Mouse (Mus musculus) NIH3T3 (cell line): ENCODE measurements at regions not wholly inside any gene's neighbourhood (a gene's known extent, or its start where the extent isn't known, plus 50 kb on each side); places are given as distances from the start of the nearest gene placed in this dataset.

ENCODE experiments used
- DNase-seq: peaks from one replicate; pipeline ENCODE4 v3.0.0-alpha.2; 2012; ENCODE audit warnings: low read depth

GRCm38 (mm10) chr6:24263796-24264195 is 95.9 kb upstream of the Slc13a1 start:
- no peak for DNase-seq

- no peak for DNase-seq
Observed at GRCm38 (mm10) chr6:24262578-24262977, 94.7 kb upstream of the Slc13a1 start.

GRCm38 (mm10) chr6:24245591-24245990 is 77.7 kb upstream of the Slc13a1 start:
- DNase-seq, result no peak

- DNase-seq, result no peak
Observed at GRCm38 (mm10) chr6:24238541-24238940, 70.6 kb upstream of the Slc13a1 start.

GRCm38 (mm10) chr6:24238054-24238453 is 70.2 kb upstream of the Slc13a1 start:
- no peak for DNase-seq

GRCm38 (mm10) chr6:24233626-24234025 is 65.7 kb upstream of the Slc13a1 start:
- no peak for DNase-seq

- no peak for DNase-seq
Observed at GRCm38 (mm10) chr6:24220589-24220988, 52.7 kb upstream of the Slc13a1 start.

GRCm38 (mm10) chr6:24219882-24220522 is 52.1 kb upstream of the Slc13a1 start:
- no peak for DNase-seq
